Mouse (Mus musculus) forebrain, embryonic 11.5 days (tissue): ENCODE data around the gene Pah. TPM values are rescaled to one million over a fixed set of nuclear protein-coding genes. Genes with fewer than 3 reads are reported as not detected.

Source experiments
- ATAC-seq: fragments of 200-750 bp; cut with Nextera tagmentation; replicated peaks from 2 replicates; pipeline ENCODE4 v1.8.0; 2017; ENCODE audit warnings: moderate TSS enrichment; ENCODE audit not compliant: low FRiP score
- DNase-seq: peaks from one replicate; pipeline ENCODE4 v3.0.0-alpha.2; 2017; ENCODE audit warnings: low spot score
- H3K27ac ChIP-seq: fragments of 300-500 bp; sonication (generic); 2 replicates; pipeline ENCODE4 v1.5.1; 2014; ENCODE audit warnings: low read depth, low read length
- H3K27me3 ChIP-seq: fragments of 300-500 bp; sonication (generic); 2 replicates; pipeline ENCODE4 v1.6.1; 2014; ENCODE audit warnings: mild to moderate bottlenecking, low read length, mixed read lengths; ENCODE audit not compliant: control insufficient read depth, insufficient read depth
- H3K36me3 ChIP-seq: fragments of 300-500 bp; sonication (generic); 2 replicates; pipeline ENCODE4 v1.6.1; 2014; ENCODE audit warnings: mild to moderate bottlenecking, low read length, moderate library complexity, mixed read lengths; ENCODE audit not compliant: control insufficient read depth, insufficient read depth
- H3K4me1 ChIP-seq: fragments of 300-500 bp; sonication (generic); replicated peaks from 2 replicates; pipeline ENCODE4 v1.6.1; 2014; ENCODE audit warnings: low read length, mixed read lengths; ENCODE audit not compliant: control insufficient read depth, insufficient read depth
- H3K4me2 ChIP-seq: fragments of 300-500 bp; sonication (generic); 2 replicates; pipeline ENCODE4 v1.6.1; 2014; ENCODE audit warnings: low read depth, mild to moderate bottlenecking, low read length, moderate library complexity, mixed read lengths; ENCODE audit not compliant: severe bottlenecking
- H3K4me3 ChIP-seq: fragments of 300-500 bp; sonication (generic); 2 replicates; pipeline ENCODE4 v1.5.1; 2014; ENCODE audit warnings: low read depth, low read length
- H3K9ac ChIP-seq: fragments of 300-500 bp; sonication (generic); 2 replicates; pipeline ENCODE4 v1.6.1; 2014; ENCODE audit warnings: low read length
- H3K9me3 ChIP-seq: fragments of 300-500 bp; sonication (generic); 2 replicates; pipeline ENCODE4 v1.6.1; 2016; ENCODE audit warnings: low read length, mixed read lengths; ENCODE audit not compliant: control insufficient read depth
- WGBS: fragments of 180-500 bp; shearing (Covaris S2); extraction: QIAGEN DNeasy Blood & Tissue Kit; methylation state at CpG from one replicate; pipeline ENCODE4 v1.1.7; 2014; 5-methylcytosine and 5-hydroxymethylcytosine counted together
- polyA plus RNA-seq: library from polyadenylated mRNA; unstranded; fragments of >200 nt; fragmentation: Nextera tagmentation; extraction: Ambion mirVana; gene quantifications from 2 replicates; pipeline ENCODE4 v1.2.1, GENCODE M21; 2014

Gene Pah
- polyA plus RNA-seq, 1 experiment from 2014 or later: not detected

GRCm38 (mm10) chr10:87497056-87497455 is 24.5 kb upstream of the Pah start:
- H3K4me2 ChIP-seq: no peak overlapping the region
- H3K27me3 ChIP-seq: peaks cover 23% of the 10 kb centered on the region; the same call in 1 of the 2 replicates
- no peaks in the 10 kb centered on the region for H3K36me3 ChIP-seq
- H3K27ac ChIP-seq: no peak overlapping the region
- 87% methylated on average over 2 of the region's 2 CpGs for WGBS
- H3K9me3 ChIP-seq: peaks cover 3% of the 10 kb centered on the region; the same call in 1 of the 2 replicates
- H3K4me1 ChIP-seq: peaks cover 25% of the 10 kb centered on the region
- DNase-seq: no peak
- ATAC-seq: no peak
- H3K4me3 ChIP-seq: no peak overlapping the region
- H3K9ac ChIP-seq: no peak overlapping the region

GRCm38 (mm10) chr10:87500926-87501658 is 20.5 kb upstream of the Pah start:
- H3K36me3 ChIP-seq: no peaks in the 10 kb centered on the region
- H3K4me2 ChIP-seq: peak overlapping the region; percentile 54
- H3K4me1 ChIP-seq: peaks cover 27% of the 10 kb centered on the region
- peak; percentile 70 for ATAC-seq
- 3% methylated on average over 20 of the region's 20 CpGs for WGBS
- peaks cover 27% of the 10 kb centered on the region for H3K27me3 ChIP-seq
- H3K4me3 ChIP-seq: peak overlapping the region; percentile 21
- DNase-seq: peak; percentile 57
- peak overlapping the region; percentile 68 for H3K27ac ChIP-seq
- peaks cover 3% of the 10 kb centered on the region; the same call in 1 of the 2 replicates for H3K9me3 ChIP-seq
- peak overlapping the region; percentile 39 for H3K9ac ChIP-seq

GRCm38 (mm10) chr10:87501659-87502042 is 19.9 kb upstream of the Pah start:
- Histone ChIP-seq H3K36me3 (no peaks in the 10 kb centered on the region), H3K27me3 (peaks cover 27% of the 10 kb centered on the region), H3K27ac (peak overlapping the region; percentile 68), H3K9me3 (peaks cover 3% of the 10 kb centered on the region; the same call in 1 of the 2 replicates), H3K9ac (peak overlapping the region; percentile 39), H3K4me2 (peak overlapping the region; percentile 54), H3K4me1 (peaks cover 27% of the 10 kb centered on the region), H3K4me3 (peak overlapping the region; percentile 21)
- peak; percentile 63 for ATAC-seq
- WGBS: 3% methylated on average over 7 of the region's 7 CpGs
- peak; percentile 64 for DNase-seq

DNA sequence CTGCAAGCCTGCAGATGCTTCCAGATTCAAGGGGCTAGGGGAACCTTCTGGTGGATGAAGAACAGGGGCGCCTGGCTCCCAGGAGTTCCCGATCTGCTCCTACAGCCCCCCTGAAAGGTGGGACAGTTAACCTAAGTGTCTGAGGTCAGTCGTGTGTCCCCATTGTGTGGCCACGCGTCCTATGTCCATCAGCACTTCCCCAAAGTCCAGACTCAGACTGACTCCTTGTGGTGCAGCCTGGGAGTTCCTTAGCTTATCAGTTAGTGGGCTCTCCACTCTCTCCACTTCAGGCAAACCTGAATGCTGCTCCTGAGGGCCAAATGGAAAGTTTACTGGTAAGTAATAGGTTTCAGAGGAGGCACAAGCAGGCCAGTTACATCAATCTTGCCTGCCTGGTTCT is 19.3 kb upstream of the Pah start:
- ATAC-seq (peak; percentile 53; the same call in 1 of the 2 replicates), DNase-seq (peak; percentile 66)
- Histone ChIP-seq H3K4me1 (peaks cover 27% of the 10 kb centered on the region), H3K4me2 (0 out of 2 replicates have a peak overlapping the region, but pooled peaks have one; percentile 54), H3K27ac (0 out of 2 replicates have a peak overlapping the region, but pooled peaks have one; percentile 68), H3K4me3 (no peak overlapping the region), H3K9me3 (peaks cover 3% of the 10 kb centered on the region; the same call in 1 of the 2 replicates), H3K27me3 (peaks cover 24% of the 10 kb centered on the region), H3K36me3 (no peaks in the 10 kb centered on the region), H3K9ac (no peak overlapping the region; the same call in 1 of the 2 replicates)
- WGBS: 9% methylated on average over 5 of the region's 5 CpGs

GRCm38 (mm10) chr10:87503946-87504345 is 17.6 kb upstream of the Pah start:
- H3K4me3 ChIP-seq: no peak overlapping the region
- H3K9ac ChIP-seq: no peak overlapping the region
- no peaks in the 10 kb centered on the region for H3K9me3 ChIP-seq
- peaks cover 18% of the 10 kb centered on the region for H3K27me3 ChIP-seq
- no peak overlapping the region for H3K27ac ChIP-seq
- H3K4me1 ChIP-seq: peaks cover 27% of the 10 kb centered on the region
- H3K36me3 ChIP-seq: no peaks in the 10 kb centered on the region
- no peak for ATAC-seq
- H3K4me2 ChIP-seq: no peak overlapping the region
- peak; percentile 72 for DNase-seq
- 1% methylated on average over 10 of the region's 10 CpGs for WGBS

DNA sequence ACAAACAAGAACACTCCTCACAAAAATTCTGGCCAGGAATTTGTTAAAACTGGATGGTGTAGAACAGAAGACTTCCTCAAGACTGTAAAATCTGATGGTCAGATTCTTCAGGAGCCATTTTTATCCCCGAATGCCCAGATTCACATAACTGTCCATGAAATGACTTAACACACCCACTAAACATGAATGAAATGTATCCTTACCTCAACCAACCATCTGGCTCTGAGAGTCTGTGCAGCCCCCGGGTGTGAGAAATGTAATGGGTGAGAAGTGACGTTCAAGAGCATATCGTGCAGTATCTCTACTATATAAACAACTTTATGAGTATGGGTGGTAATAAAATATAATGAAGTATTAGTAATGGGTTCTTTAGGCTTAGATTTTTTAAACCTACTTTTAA is 13.0 kb upstream of the Pah start:
- H3K4me2 ChIP-seq: no peak overlapping the region
- H3K4me1 ChIP-seq: peaks cover 3% of the 10 kb centered on the region; the same call in 1 of the 2 replicates
- DNase-seq (no peak), ATAC-seq (no peak)
- H3K4me3 ChIP-seq: no peak overlapping the region
- WGBS: 93% methylated on average over 4 of the region's 4 CpGs
- H3K9ac ChIP-seq: no peak overlapping the region
- no peak overlapping the region for H3K27ac ChIP-seq
- H3K36me3 ChIP-seq: no peaks in the 10 kb centered on the region
- H3K27me3 ChIP-seq: peaks cover 5% of the 10 kb centered on the region
- no peaks in the 10 kb centered on the region for H3K9me3 ChIP-seq

DNA sequence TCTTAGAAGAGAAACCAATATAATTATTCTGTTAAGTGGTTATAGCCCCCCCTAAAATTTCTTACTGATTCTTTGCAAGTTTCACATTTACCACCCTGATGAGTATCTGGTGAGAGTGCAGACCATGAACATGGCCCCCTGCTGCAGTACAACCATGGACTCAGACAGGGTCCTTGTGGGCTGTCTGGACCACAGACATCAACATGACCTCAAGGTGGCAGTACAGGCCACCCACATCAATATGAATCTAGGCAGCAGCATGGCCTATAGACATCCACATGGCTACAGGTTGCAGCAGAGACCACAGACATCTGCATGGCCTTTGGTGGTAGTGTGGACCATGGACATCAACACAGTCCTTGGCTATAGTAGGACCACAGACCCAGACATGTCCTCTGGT is 8.5 kb upstream of the Pah start:
- H3K9me3 ChIP-seq: no peaks in the 10 kb centered on the region
- ATAC-seq: 0 out of 2 replicates have a peak, but pooled peaks have one; percentile 18
- no peaks in the 10 kb centered on the region for H3K36me3 ChIP-seq
- no peak overlapping the region for H3K9ac ChIP-seq
- no peak overlapping the region for H3K27ac ChIP-seq
- no peak overlapping the region for H3K4me3 ChIP-seq
- no peaks in the 10 kb centered on the region for H3K4me1 ChIP-seq
- H3K4me2 ChIP-seq: no peak overlapping the region
- DNase-seq: no peak
- H3K27me3 ChIP-seq: no peaks in the 10 kb centered on the region

DNA sequence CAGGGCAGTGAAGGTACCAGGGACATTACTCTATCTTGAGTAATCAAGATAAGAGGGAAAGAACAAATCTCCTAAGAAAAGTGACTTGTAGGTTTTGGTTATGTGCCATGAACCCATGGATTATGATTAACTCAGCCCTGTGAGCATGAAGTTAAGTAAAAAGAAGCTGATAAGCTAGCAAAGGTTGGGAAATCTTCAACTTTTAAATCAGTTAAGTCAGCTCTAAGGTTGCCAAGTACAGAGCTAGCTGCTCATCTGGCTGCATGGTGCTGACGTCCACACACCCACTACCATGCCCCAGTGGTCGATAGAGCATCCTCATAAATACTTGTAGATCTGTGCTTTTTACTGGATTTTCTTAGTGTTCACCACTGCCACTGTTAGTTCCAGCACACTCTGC is 3.0 kb upstream of the Pah start:
- DNase-seq (no peak), ATAC-seq (no peak)
- H3K4me1 ChIP-seq: no peaks in the 10 kb centered on the region
- H3K4me2 ChIP-seq: no peak overlapping the region
- H3K9ac ChIP-seq: no peak overlapping the region
- no peaks in the 10 kb centered on the region for H3K36me3 ChIP-seq
- no peak overlapping the region for H3K27ac ChIP-seq
- no peak overlapping the region for H3K4me3 ChIP-seq
- H3K9me3 ChIP-seq: no peaks in the 10 kb centered on the region
- no peaks in the 10 kb centered on the region for H3K27me3 ChIP-seq
- WGBS: 85% methylated on average over 2 of the region's 2 CpGs
